Mouse (Mus musculus) kidney, embryonic 15.5 days (tissue): Measurements from ENCODE around the gene Krt80. TPM values are rescaled to one million over a fixed set of nuclear protein-coding genes. Genes with fewer than 3 reads are reported as not detected.
"Not testable (repeated sequence)": the region's sequence is repeated elsewhere in the genome, so short reads cannot be mapped to it uniquely, and the experiment has no call there.

Experiments
- ATAC-seq: fragments of 200-750 bp; cut with Nextera tagmentation; replicated peaks from 2 replicates; pipeline ENCODE4 v1.8.0; 2017; ENCODE audit warnings: moderate TSS enrichment; ENCODE audit not compliant: low FRiP score
- H3K27ac ChIP-seq: fragments of 300-500 bp; sonication (generic); 2 replicates; pipeline ENCODE4 v1.5.1; 2015; ENCODE audit warnings: mild to moderate bottlenecking, inconsistent platforms
- H3K27me3 ChIP-seq: fragments of 300-500 bp; sonication (generic); 2 replicates; pipeline ENCODE4 v1.6.1; 2015; ENCODE audit warnings: inconsistent platforms
- H3K36me3 ChIP-seq: fragments of 300-500 bp; sonication (generic); 2 replicates; pipeline ENCODE4 v1.6.1; 2015; ENCODE audit warnings: inconsistent platforms
- H3K4me1 ChIP-seq: fragments of 300-500 bp; sonication (generic); 2 replicates; pipeline ENCODE4 v1.6.1; 2015; ENCODE audit warnings: inconsistent platforms
- H3K4me2 ChIP-seq: fragments of 300-500 bp; sonication (generic); 2 replicates; pipeline ENCODE4 v1.6.1; 2015; ENCODE audit warnings: moderate library complexity, mild to moderate bottlenecking, inconsistent platforms
- H3K4me3 ChIP-seq: fragments of 300-500 bp; sonication (generic); replicated peaks from 2 replicates; pipeline ENCODE4 v1.5.1; 2015; ENCODE audit warnings: mild to moderate bottlenecking, inconsistent platforms
- H3K9ac ChIP-seq: fragments of 300-500 bp; sonication (generic); 2 replicates; pipeline ENCODE4 v1.6.1; 2015; ENCODE audit warnings: mild to moderate bottlenecking, inconsistent platforms
- H3K9me3 ChIP-seq: fragments of 300-500 bp; sonication (generic); replicated peaks from 2 replicates; pipeline ENCODE4 v1.6.1; 2016; ENCODE audit warnings: inconsistent platforms
- WGBS: fragments of 180-500 bp; shearing (Covaris S2); methylation state at CpG from one replicate; pipeline ENCODE4 v1.1.7; 2015; ENCODE audit warnings: mixed read lengths; 5-methylcytosine and 5-hydroxymethylcytosine counted together
- polyA plus RNA-seq: library from polyadenylated mRNA; unstranded; fragments of >200 nt; fragmentation: Nextera tagmentation; extraction: Ambion mirVana; gene quantifications from 2 replicates; pipeline ENCODE4 v1.2.1, GENCODE M21; 2015

The Krt80 gene
- polyA plus RNA-seq, 1 experiment from 2014 or later, result 1.6 TPM

GRCm38 (mm10) chr15:101333648-101334047, 36.3 kb downstream of the Krt80 start:
- Histone ChIP-seq H3K9me3 (no peaks in the 10 kb centered on the region), H3K27me3 (no peaks in the 10 kb centered on the region), H3K4me3 (no peak overlapping the region), H3K9ac (no peak overlapping the region), H3K27ac (no peak overlapping the region), H3K4me1 (peaks cover 20% of the 10 kb centered on the region), H3K4me2 (no peak overlapping the region), H3K36me3 (no peaks in the 10 kb centered on the region)
- no peak for ATAC-seq
- WGBS, result 69% methylated on average over 4 of the region's 4 CpGs

- H3K9me3 ChIP-seq, result no peaks in the 10 kb centered on the region
- H3K4me2 ChIP-seq, result no peak overlapping the region
- no peak overlapping the region for H3K9ac ChIP-seq
- WGBS, result 4% methylated on average over 1 of the region's 1 CpGs
- H3K4me1 ChIP-seq, result peaks cover 20% of the 10 kb centered on the region
- H3K27ac ChIP-seq, result no peak overlapping the region
- H3K27me3 ChIP-seq, result no peaks in the 10 kb centered on the region
- no peak for ATAC-seq
- no peak overlapping the region for H3K4me3 ChIP-seq
- H3K36me3 ChIP-seq, result no peaks in the 10 kb centered on the region
Measured at GRCm38 (mm10) chr15:101333165-101333564, 36.8 kb downstream of the Krt80 start.

- Histone ChIP-seq H3K27ac (no peak overlapping the region), H3K36me3 (no peaks in the 10 kb centered on the region), H3K9ac (no peak overlapping the region), H3K9me3 (no peaks in the 10 kb centered on the region), H3K4me2 (no peak overlapping the region), H3K4me1 (peaks cover 22% of the 10 kb centered on the region), H3K27me3 (no peaks in the 10 kb centered on the region), H3K4me3 (no peak overlapping the region)
- no peak for ATAC-seq
- WGBS, result 77% methylated on average over 4 of the region's 4 CpGs
Measured at GRCm38 (mm10) chr15:101332370-101332769, 37.6 kb downstream of the Krt80 start.

GRCm38 (mm10) chr15:101331090-101331489, 38.9 kb downstream of the Krt80 start:
- Histone ChIP-seq H3K27me3 (no peaks in the 10 kb centered on the region), H3K4me1 (peaks cover 22% of the 10 kb centered on the region), H3K9ac (no peak overlapping the region), H3K27ac (no peak overlapping the region), H3K4me3 (no peak overlapping the region), H3K36me3 (no peaks in the 10 kb centered on the region), H3K9me3 (no peaks in the 10 kb centered on the region), H3K4me2 (no peak overlapping the region)
- no peak for ATAC-seq
- 71% methylated on average over 4 of the region's 4 CpGs for WGBS

- Histone ChIP-seq H3K4me3 (no peak overlapping the region), H3K4me2 (no peak overlapping the region), H3K9ac (no peak overlapping the region), H3K27ac (0 out of 2 replicates have a peak overlapping the region, but pooled peaks have one; percentile 5), H3K4me1 (peaks cover 22% of the 10 kb centered on the region), H3K36me3 (no peaks in the 10 kb centered on the region), H3K27me3 (no peaks in the 10 kb centered on the region), H3K9me3 (no peaks in the 10 kb centered on the region)
- 63% methylated on average over 3 of the region's 3 CpGs for WGBS
- no peak for ATAC-seq
Measured at GRCm38 (mm10) chr15:101329564-101329892, 40.4 kb downstream of the Krt80 start.

DNA sequence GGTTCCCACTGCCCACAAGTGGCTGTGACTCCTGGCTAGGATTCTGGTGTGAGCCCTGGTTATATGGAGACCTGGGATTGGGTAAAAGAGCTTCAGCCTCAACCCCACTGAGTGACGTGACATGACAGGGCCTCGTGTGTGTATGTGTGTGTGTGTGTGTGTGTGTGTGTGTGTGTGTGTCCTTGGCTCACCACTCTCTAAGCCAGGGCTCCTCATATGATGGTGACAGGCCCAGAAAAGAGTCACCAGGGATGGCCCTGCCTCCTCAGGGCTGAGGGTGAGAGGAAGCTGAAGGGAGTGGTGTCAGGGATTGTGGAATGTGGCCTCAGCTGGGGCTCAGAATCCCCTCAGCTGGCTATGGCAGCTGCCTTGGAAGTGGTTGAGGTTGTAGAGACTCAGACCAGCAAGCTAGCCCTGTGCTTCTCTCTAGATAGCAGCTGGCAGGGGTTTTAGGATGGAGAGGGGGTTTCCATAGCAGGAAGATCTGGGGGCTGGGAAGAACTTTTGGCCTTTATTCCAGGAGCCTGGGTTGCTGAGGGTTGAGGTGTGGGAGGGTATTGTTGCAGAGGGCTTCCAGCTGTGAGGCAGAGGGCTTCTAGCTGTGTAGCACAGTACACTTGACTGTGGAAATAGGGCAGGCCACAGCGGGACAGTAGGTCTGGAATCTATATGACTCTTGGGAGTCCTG, 40.9 kb downstream of the Krt80 start:
- Histone ChIP-seq H3K9ac (no peak overlapping the region), H3K27ac (0 out of 2 replicates have a peak overlapping the region, but pooled peaks have one; percentile 5), H3K4me2 (no peak overlapping the region), H3K4me3 (no peak overlapping the region), H3K4me1 (peaks cover 22% of the 10 kb centered on the region), H3K27me3 (no peaks in the 10 kb centered on the region), H3K36me3 (no peaks in the 10 kb centered on the region), H3K9me3 (no peaks in the 10 kb centered on the region)
- 68% methylated on average over 3 of the region's 3 CpGs for WGBS
- no peak for ATAC-seq

DNA sequence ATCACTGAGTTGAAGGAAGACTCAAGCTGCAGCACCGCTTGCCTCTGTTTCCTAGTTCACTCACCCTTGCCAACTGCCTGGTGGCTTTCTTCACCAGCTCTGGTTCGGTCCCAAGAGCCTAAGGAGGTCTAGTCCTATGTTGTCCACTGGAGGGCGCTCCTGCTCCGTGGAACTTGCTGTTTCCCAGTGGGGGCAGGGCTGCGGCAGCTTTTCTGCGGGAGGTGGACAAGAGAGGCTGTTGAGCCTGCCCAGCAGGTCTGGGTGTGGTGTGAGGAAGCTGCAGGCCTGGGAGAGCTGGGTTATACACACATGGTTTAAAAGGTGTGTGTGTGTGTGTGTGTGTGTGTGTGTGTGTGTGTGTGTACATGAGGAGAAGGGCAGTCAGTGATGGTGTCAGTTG, 42.7 kb downstream of the Krt80 start:
- 6% methylated on average over 6 of the region's 6 CpGs for WGBS
- H3K27ac ChIP-seq, result no peak overlapping the region

DNA sequence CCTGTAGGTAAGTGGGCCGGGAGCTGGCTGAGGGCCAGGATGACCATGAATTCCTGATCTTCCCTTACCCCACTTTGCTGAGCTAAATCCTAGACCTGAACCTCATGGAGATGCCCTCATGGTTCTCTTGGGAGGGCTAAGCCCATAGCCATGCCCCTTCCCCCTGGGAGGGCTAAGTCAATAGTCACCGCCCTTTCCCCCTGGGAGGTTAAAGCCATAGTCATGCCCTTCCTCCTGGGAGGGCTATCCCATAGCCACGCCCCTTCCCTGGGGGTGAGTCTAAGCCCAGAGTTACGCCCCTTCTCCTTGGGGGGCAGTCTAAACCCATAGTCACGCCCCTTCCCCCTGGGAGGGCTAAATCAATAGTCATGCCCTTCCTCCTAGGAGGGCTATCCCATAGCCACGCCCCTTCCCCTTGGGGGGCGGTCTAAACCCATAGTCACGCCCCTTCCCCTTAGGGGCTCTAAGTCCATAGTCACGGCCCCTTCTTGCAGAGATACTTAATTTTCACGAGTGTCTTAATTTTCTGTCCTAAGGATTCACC, 43.9 kb downstream of the Krt80 start:
- H3K4me3 ChIP-seq, result no peak overlapping the region
- H3K27me3 ChIP-seq, result no peaks in the 10 kb centered on the region
- H3K9me3 ChIP-seq, result no peaks in the 10 kb centered on the region
- H3K36me3 ChIP-seq, result no peaks in the 10 kb centered on the region
- WGBS, result 47% methylated on average over 10 of the region's 10 CpGs
- no peak overlapping the region for H3K27ac ChIP-seq
- no peak overlapping the region for H3K9ac ChIP-seq
- peaks cover 34% of the 10 kb centered on the region for H3K4me1 ChIP-seq
- no peak for ATAC-seq
- H3K4me2 ChIP-seq, result no peak overlapping the region

More for the DNA sequence above, 42.7 kb downstream of the Krt80 start:
- H3K4me1 ChIP-seq, result peaks cover 22% of the 10 kb centered on the region
- no peak overlapping the region for H3K4me3 ChIP-seq
- H3K27me3 ChIP-seq, result no peaks in the 10 kb centered on the region
- no peaks in the 10 kb centered on the region for H3K9me3 ChIP-seq
- no peak overlapping the region for H3K4me2 ChIP-seq
- ATAC-seq, result 0 out of 2 replicates have a peak, but pooled peaks have one; percentile 27
- H3K36me3 ChIP-seq, result no peaks in the 10 kb centered on the region
- H3K9ac ChIP-seq, result no peak overlapping the region

DNA sequence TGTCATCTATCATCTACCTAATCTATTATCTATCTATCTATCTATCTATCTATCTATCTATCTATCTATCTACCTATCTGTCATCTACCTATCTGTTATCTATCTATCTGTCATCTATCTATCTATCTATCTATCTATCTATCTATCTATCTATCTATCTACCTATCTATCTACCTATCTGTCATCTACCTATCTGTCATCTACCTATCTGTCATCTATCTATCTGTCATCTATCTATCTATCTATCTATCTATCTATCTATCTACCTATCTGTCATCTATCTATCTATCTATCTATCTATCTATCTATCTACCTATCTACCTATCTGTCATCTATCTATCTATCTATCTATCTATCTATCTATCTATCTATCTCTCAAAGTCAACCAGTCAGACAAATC, 45.6 kb downstream of the Krt80 start:
- H3K9me3 ChIP-seq, H3K9ac ChIP-seq, H3K4me3 ChIP-seq, H3K4me2 ChIP-seq, H3K27ac ChIP-seq, H3K27me3 ChIP-seq, ATAC-seq, H3K36me3 ChIP-seq: not testable (repeated sequence)
- H3K4me1 ChIP-seq, result peaks cover 43% of the 10 kb centered on the region

DNA sequence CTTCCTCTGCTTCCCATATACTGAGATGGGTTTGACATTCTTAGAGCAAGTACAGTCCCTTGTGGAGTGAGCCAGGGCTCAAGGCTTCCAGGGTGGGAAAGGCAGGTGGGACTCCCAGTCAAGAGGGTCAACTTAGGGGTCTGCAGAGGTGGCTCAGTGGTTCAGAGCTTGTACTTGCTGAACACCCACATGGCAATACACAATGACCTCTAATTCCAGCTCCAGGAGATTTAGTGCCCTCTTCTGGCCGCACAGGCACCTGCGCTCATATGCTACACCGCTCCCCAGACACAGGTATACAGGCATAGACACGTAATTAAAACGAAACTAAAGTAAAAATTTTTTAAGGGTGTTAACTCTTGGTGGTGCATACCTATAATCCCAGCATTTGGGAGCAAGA, 46.5 kb downstream of the Krt80 start:
- no peak overlapping the region for H3K4me2 ChIP-seq
- WGBS, result 95% methylated on average over 5 of the region's 5 CpGs
- H3K9ac ChIP-seq, result no peak overlapping the region
- ATAC-seq, result no peak
- no peaks in the 10 kb centered on the region for H3K36me3 ChIP-seq
- no peak overlapping the region for H3K4me3 ChIP-seq
- peaks cover 43% of the 10 kb centered on the region for H3K4me1 ChIP-seq
- H3K27ac ChIP-seq, result no peak overlapping the region
- no peaks in the 10 kb centered on the region for H3K9me3 ChIP-seq
- H3K27me3 ChIP-seq, result no peaks in the 10 kb centered on the region

GRCm38 (mm10) chr15:101322640-101323039, 47.3 kb downstream of the Krt80 start:
- H3K27ac ChIP-seq, result no peak overlapping the region
- 91% methylated on average over 7 of the region's 7 CpGs for WGBS
- H3K4me1 ChIP-seq, result peaks cover 47% of the 10 kb centered on the region
- H3K4me2 ChIP-seq, result no peak overlapping the region
- no peak for ATAC-seq
- no peaks in the 10 kb centered on the region for H3K36me3 ChIP-seq
- H3K9me3 ChIP-seq, result no peaks in the 10 kb centered on the region
- no peak overlapping the region for H3K4me3 ChIP-seq
- H3K9ac ChIP-seq, result no peak overlapping the region
- no peaks in the 10 kb centered on the region for H3K27me3 ChIP-seq

- no peak for ATAC-seq
- Histone ChIP-seq H3K36me3 (no peaks in the 10 kb centered on the region), H3K27ac (no peak overlapping the region), H3K4me3 (no peak overlapping the region), H3K4me2 (no peak overlapping the region), H3K4me1 (peaks cover 43% of the 10 kb centered on the region), H3K9ac (no peak overlapping the region), H3K27me3 (no peaks in the 10 kb centered on the region), H3K9me3 (no peaks in the 10 kb centered on the region)
- WGBS, result 74% methylated on average over 5 of the region's 5 CpGs
Measured at GRCm38 (mm10) chr15:101322106-101322505, 47.9 kb downstream of the Krt80 start.

DNA sequence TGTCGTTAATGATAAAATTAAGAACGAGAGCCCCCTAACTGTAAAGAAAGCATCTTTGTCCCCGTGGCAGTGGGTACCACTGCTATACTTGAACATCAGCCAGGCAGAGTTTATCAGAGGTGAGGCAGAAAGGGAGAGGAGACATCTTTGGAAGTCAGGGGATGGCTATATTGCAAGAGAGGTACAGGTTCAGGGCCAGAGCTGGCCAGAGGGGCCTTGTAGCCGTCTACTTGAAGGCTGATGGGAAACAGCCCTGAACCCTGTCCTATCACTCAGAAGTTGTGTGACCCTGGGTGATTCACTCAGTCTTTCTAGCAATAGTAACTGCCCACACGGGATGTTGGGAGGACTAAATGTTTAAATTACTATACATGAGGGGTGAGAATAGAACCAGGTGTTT, 48.8 kb downstream of the Krt80 start:
- H3K4me2 ChIP-seq, result no peak overlapping the region
- H3K9ac ChIP-seq, result no peak overlapping the region
- no peak overlapping the region for H3K4me3 ChIP-seq
- no peaks in the 10 kb centered on the region for H3K9me3 ChIP-seq
- ATAC-seq, result no peak
- peaks cover 47% of the 10 kb centered on the region for H3K4me1 ChIP-seq
- no peaks in the 10 kb centered on the region for H3K27me3 ChIP-seq
- 45% methylated on average over 5 of the region's 5 CpGs for WGBS
- H3K27ac ChIP-seq, result peak overlapping the region; percentile 49
- H3K36me3 ChIP-seq, result no peaks in the 10 kb centered on the region
